Mouse (Mus musculus): ENCODE results near the gene Prokr1.

DNA sequence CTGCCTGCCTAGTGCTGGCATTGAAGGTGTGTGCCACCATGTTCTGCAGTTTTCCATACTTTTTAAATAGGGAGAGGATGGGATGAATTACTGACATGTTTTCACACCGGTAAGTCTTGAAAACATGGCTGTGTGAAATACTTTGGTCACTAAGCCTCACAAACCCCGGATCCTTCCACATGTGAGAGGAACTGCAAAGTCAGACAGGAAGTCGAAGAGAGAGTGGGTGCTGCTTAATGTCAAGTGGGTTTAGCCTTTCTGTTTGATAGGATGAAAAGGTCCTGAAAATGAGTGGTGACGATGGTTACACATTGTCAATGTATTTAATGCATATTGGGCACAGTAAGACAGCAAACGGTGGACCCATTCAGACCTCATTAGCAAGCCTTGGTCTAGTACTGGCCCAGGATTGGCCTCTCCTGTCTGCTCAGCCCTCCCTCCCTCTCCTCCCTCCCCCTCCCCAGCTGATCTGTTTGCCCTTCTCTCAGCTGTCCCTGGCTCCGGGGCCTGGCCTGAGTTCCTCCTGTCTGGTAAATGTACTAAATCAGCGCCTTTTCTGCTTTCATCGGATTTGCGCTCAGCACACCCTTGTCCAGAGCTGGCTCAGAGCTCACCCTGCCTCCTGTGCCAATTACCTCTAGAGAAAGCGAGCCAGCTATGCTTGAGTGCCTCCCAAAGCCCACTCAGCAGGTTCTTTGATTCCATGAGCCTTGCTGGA is 6.7 kb upstream of the Prokr1 start:
- no peak for TF ChIP-seq CTCF (IDR thresholded peaks at IDR 0.05 in 2 of 3, conservative IDR thresholded peaks at IDR 0.05 in 1 of 3; ENCODE audit: control insufficient read depth in 1 of 3, insufficient read depth in 1 of 3, low read depth in 2 of 3, low read length in 3 of 3, poor library complexity in 1 of 3, severe bottlenecking in 1 of 3)
- no peak for TF ChIP-seq CHD1 (IDR thresholded peaks at IDR 0.05; ENCODE audit: low read depth, low read length)
- TF ChIP-seq GATA1 (IDR thresholded peaks at IDR 0.05; ENCODE audit: low read depth, low read length): no peak
- TF ChIP-seq MAZ (IDR thresholded peaks at IDR 0.05; ENCODE audit: low read depth, low read length): no peak
- TF ChIP-seq NRF1 (IDR thresholded peaks at IDR 0.05; ENCODE audit: insufficient read depth, low read depth, low read length, poor library complexity, severe bottlenecking): no peak
